Mouse (Mus musculus) ES-E14 (cell line): ENCODE data around the gene Hsd11b1.
"Not testable (repeated sequence)": the region's sequence is repeated elsewhere in the genome, so short reads cannot be mapped to it uniquely, and the experiment has no call there.

Source experiments
- CHD2 ChIP-seq: IDR thresholded peaks from 2 replicates; pipeline ENCODE4 v1.6.1; 2014; ENCODE audit warnings: mild to moderate bottlenecking, low read depth, low read length, inconsistent platforms
- HCFC1 ChIP-seq: IDR thresholded peaks from 2 replicates; pipeline ENCODE4 v1.6.1; 2012; ENCODE audit warnings: low read length, inconsistent platforms, borderline replicate concordance; ENCODE audit not compliant: insufficient read depth
- MAFK ChIP-seq: IDR thresholded peaks from 2 replicates; pipeline ENCODE4 v1.6.1; 2014; ENCODE audit warnings: mild to moderate bottlenecking, low read depth, low read length, inconsistent platforms; ENCODE audit not compliant: insufficient read depth
- ZC3H11A ChIP-seq: IDR thresholded peaks from 2 replicates; pipeline ENCODE4 v1.6.1; 2012; ENCODE audit warnings: low read depth, mild to moderate bottlenecking, inconsistent platforms, low read length, borderline replicate concordance
- ZNF384 ChIP-seq: IDR thresholded peaks from 2 replicates; pipeline ENCODE4 v1.6.1; 2012; ENCODE audit warnings: low read depth, low read length, inconsistent platforms

GRCm38 (mm10) chr1:193253895-193254294 is 10.0 kb downstream of the Hsd11b1 start:
- TF ChIP-seq HCFC1, ZNF384, MAFK, ZC3H11A, CHD2: not testable (repeated sequence)
